Mouse (Mus musculus) neural tube, embryonic 11.5 days (tissue): Measurements from ENCODE around the gene Rras2. TPM values are rescaled to one million over a fixed set of nuclear protein-coding genes. Genes with fewer than 3 reads are reported as not detected.

ENCODE experiments used
- ATAC-seq: fragments of 200-750 bp; cut with Nextera tagmentation; 2 replicates; pipeline ENCODE4 v1.8.0; 2017; ENCODE audit warnings: moderate number of reproducible peaks, mild to moderate bottlenecking, moderate TSS enrichment, moderate library complexity; ENCODE audit not compliant: insufficient read depth, low FRiP score, low TSS enrichment
- DNase-seq: peaks from one replicate; pipeline ENCODE4 v3.0.0-alpha.2; 2015; ENCODE audit warnings: low spot score
- H3K27ac ChIP-seq: fragments of 300-500 bp; sonication (generic); 2 replicates; pipeline ENCODE4 v1.5.1; 2014; ENCODE audit warnings: low read depth, mild to moderate bottlenecking, low read length
- H3K27me3 ChIP-seq: fragments of 300-500 bp; sonication (generic); 2 replicates; pipeline ENCODE4 v1.6.1; 2014; ENCODE audit warnings: mild to moderate bottlenecking, low read length, mixed read lengths; ENCODE audit not compliant: control insufficient read depth, insufficient read depth
- H3K36me3 ChIP-seq: fragments of 300-500 bp; sonication (generic); 2 replicates; pipeline ENCODE4 v1.6.1; 2014; ENCODE audit warnings: mild to moderate bottlenecking, low read length, moderate library complexity, mixed read lengths; ENCODE audit not compliant: control insufficient read depth, insufficient read depth
- H3K4me1 ChIP-seq: fragments of 300-500 bp; sonication (generic); 2 replicates; pipeline ENCODE4 v1.6.1; 2014; ENCODE audit warnings: low read length, mixed read lengths; ENCODE audit not compliant: control insufficient read depth, insufficient read depth
- H3K4me2 ChIP-seq: fragments of 300-500 bp; sonication (generic); 2 replicates; pipeline ENCODE4 v1.6.1; 2014; ENCODE audit warnings: low read depth, mild to moderate bottlenecking, moderate library complexity
- H3K4me3 ChIP-seq: fragments of 300-500 bp; sonication (generic); 2 replicates; pipeline ENCODE4 v1.5.1; 2014; ENCODE audit warnings: low read depth, low read length
- H3K9ac ChIP-seq: fragments of 300-500 bp; sonication (generic); 2 replicates; pipeline ENCODE4 v1.6.1; 2014; ENCODE audit warnings: mild to moderate bottlenecking, low read length
- H3K9me3 ChIP-seq: fragments of 300-500 bp; sonication (generic); 2 replicates; pipeline ENCODE4 v1.6.1; 2016; ENCODE audit warnings: low read length; ENCODE audit not compliant: control insufficient read depth
- WGBS: fragments of 180-500 bp; shearing (Covaris S2); extraction: QIAGEN DNeasy Blood & Tissue Kit; methylation state at CpG from one replicate; pipeline ENCODE4 v1.1.7; 2014; 5-methylcytosine and 5-hydroxymethylcytosine counted together
- polyA plus RNA-seq: library from polyadenylated mRNA; unstranded; fragments of >200 nt; fragmentation: Nextera tagmentation; extraction: Ambion mirVana; gene quantifications from 2 replicates; pipeline ENCODE4 v1.2.1, GENCODE M21; 2014

Gene Rras2
- polyA plus RNA-seq, 1 experiment from 2014 or later: 25.4 TPM

GRCm38 (mm10) chr7:114103152-114103551 lies 14.4 kb downstream of the Rras2 start:
- H3K36me3 ChIP-seq: no peaks in the 10 kb centered on the region

GRCm38 (mm10) chr7:114102609-114103008 lies 15.0 kb downstream of the Rras2 start:
- Histone ChIP-seq H3K9ac (no peak overlapping the region), H3K27me3 (no peaks in the 10 kb centered on the region), H3K4me1 (0 out of 2 replicates have a peak, but pooled peaks cover 2% of the 10 kb centered on the region), H3K4me2 (no peak overlapping the region), H3K36me3 (no peaks in the 10 kb centered on the region), H3K4me3 (no peak overlapping the region), H3K27ac (no peak overlapping the region), H3K9me3 (no peaks in the 10 kb centered on the region)
- WGBS: 48% methylated on average over 4 of the region's 4 CpGs
- no peak for DNase-seq
- no peak for ATAC-seq

More at GRCm38 (mm10) chr7:114103152-114103551, 14.4 kb downstream of the Rras2 start:
- DNase-seq: no peak
- H3K9me3 ChIP-seq: no peaks in the 10 kb centered on the region
- H3K4me1 ChIP-seq: 0 out of 2 replicates have a peak, but pooled peaks cover 2% of the 10 kb centered on the region
- no peak for ATAC-seq
- no peaks in the 10 kb centered on the region for H3K27me3 ChIP-seq
- 95% methylated on average over 4 of the region's 4 CpGs for WGBS
- no peak overlapping the region for H3K4me3 ChIP-seq
- H3K27ac ChIP-seq: no peak overlapping the region
- H3K9ac ChIP-seq: no peak overlapping the region
- no peak overlapping the region for H3K4me2 ChIP-seq

GRCm38 (mm10) chr7:114101412-114101811 lies 16.2 kb downstream of the Rras2 start:
- no peaks in the 10 kb centered on the region for H3K9me3 ChIP-seq
- H3K27ac ChIP-seq: no peak overlapping the region
- no peaks in the 10 kb centered on the region for H3K27me3 ChIP-seq
- H3K4me2 ChIP-seq: no peak overlapping the region
- DNase-seq (no peak), ATAC-seq (no peak)
- H3K4me3 ChIP-seq: no peak overlapping the region
- H3K36me3 ChIP-seq: no peaks in the 10 kb centered on the region
- H3K4me1 ChIP-seq: 0 out of 2 replicates have a peak, but pooled peaks cover 2% of the 10 kb centered on the region
- H3K9ac ChIP-seq: no peak overlapping the region
- WGBS: 47% methylated on average over 3 of the region's 3 CpGs

- no peak for ATAC-seq
- no peaks in the 10 kb centered on the region for H3K27me3 ChIP-seq
- no peak overlapping the region for H3K9ac ChIP-seq
- H3K4me3 ChIP-seq: no peak overlapping the region
- H3K9me3 ChIP-seq: no peaks in the 10 kb centered on the region
- 77% methylated on average over 8 of the region's 8 CpGs for WGBS
- H3K36me3 ChIP-seq: no peaks in the 10 kb centered on the region
- no peak for DNase-seq
- no peak overlapping the region for H3K27ac ChIP-seq
- no peaks in the 10 kb centered on the region for H3K4me1 ChIP-seq
- no peak overlapping the region for H3K4me2 ChIP-seq
Observed at GRCm38 (mm10) chr7:114093548-114094174, 23.9 kb downstream of the Rras2 start.

- H3K4me3 ChIP-seq: no peak overlapping the region
- H3K9me3 ChIP-seq: no peaks in the 10 kb centered on the region
- no peaks in the 10 kb centered on the region for H3K36me3 ChIP-seq
- no peak overlapping the region for H3K27ac ChIP-seq
- H3K4me2 ChIP-seq: no peak overlapping the region
- 0 out of 2 replicates have a peak, but pooled peaks cover 3% of the 10 kb centered on the region for H3K4me1 ChIP-seq
- DNase-seq: no peak
- no peak for ATAC-seq
- 74% methylated on average over 10 of the region's 10 CpGs for WGBS
- H3K9ac ChIP-seq: no peak overlapping the region
- H3K27me3 ChIP-seq: no peaks in the 10 kb centered on the region
Observed at GRCm38 (mm10) chr7:114090892-114091545, 26.6 kb downstream of the Rras2 start.

GRCm38 (mm10) chr7:114090231-114090630 lies 27.4 kb downstream of the Rras2 start:
- no peak overlapping the region for H3K4me2 ChIP-seq
- no peaks in the 10 kb centered on the region for H3K27me3 ChIP-seq
- ATAC-seq (no peak), DNase-seq (no peak)
- no peaks in the 10 kb centered on the region for H3K36me3 ChIP-seq
- H3K9ac ChIP-seq: no peak overlapping the region
- WGBS: 90% methylated on average over 3 of the region's 3 CpGs
- no peaks in the 10 kb centered on the region for H3K9me3 ChIP-seq
- H3K4me1 ChIP-seq: 0 out of 2 replicates have a peak, but pooled peaks cover 3% of the 10 kb centered on the region
- no peak overlapping the region for H3K4me3 ChIP-seq
- H3K27ac ChIP-seq: no peak overlapping the region

GRCm38 (mm10) chr7:114088918-114089317 lies 28.7 kb downstream of the Rras2 start:
- H3K9me3 ChIP-seq: no peaks in the 10 kb centered on the region
- no peak overlapping the region for H3K4me3 ChIP-seq
- H3K4me2 ChIP-seq: no peak overlapping the region
- DNase-seq (no peak), ATAC-seq (no peak)
- WGBS: 64% methylated on average over 5 of the region's 5 CpGs
- H3K27me3 ChIP-seq: no peaks in the 10 kb centered on the region
- no peak overlapping the region for H3K27ac ChIP-seq
- H3K36me3 ChIP-seq: no peaks in the 10 kb centered on the region
- 0 out of 2 replicates have a peak, but pooled peaks cover 3% of the 10 kb centered on the region for H3K4me1 ChIP-seq
- H3K9ac ChIP-seq: no peak overlapping the region

- H3K9ac ChIP-seq: no peak overlapping the region
- H3K36me3 ChIP-seq: no peaks in the 10 kb centered on the region
- ATAC-seq: no peak
- 0 out of 2 replicates have a peak, but pooled peaks cover 3% of the 10 kb centered on the region for H3K4me1 ChIP-seq
- no peak overlapping the region for H3K4me3 ChIP-seq
- no peak overlapping the region for H3K4me2 ChIP-seq
- no peaks in the 10 kb centered on the region for H3K27me3 ChIP-seq
- WGBS: 4% methylated on average over 11 of the region's 11 CpGs
- H3K9me3 ChIP-seq: no peaks in the 10 kb centered on the region
- no peak for DNase-seq
- H3K27ac ChIP-seq: no peak overlapping the region
Observed at GRCm38 (mm10) chr7:114087986-114088385, 29.6 kb downstream of the Rras2 start.

GRCm38 (mm10) chr7:114087341-114087740 lies 30.2 kb downstream of the Rras2 start:
- no peaks in the 10 kb centered on the region for H3K9me3 ChIP-seq
- no peaks in the 10 kb centered on the region for H3K27me3 ChIP-seq
- no peak overlapping the region for H3K4me3 ChIP-seq
- WGBS: 37% methylated on average over 6 of the region's 6 CpGs
- no peaks in the 10 kb centered on the region for H3K36me3 ChIP-seq
- H3K4me2 ChIP-seq: no peak overlapping the region
- no peak overlapping the region for H3K27ac ChIP-seq
- ATAC-seq (no peak), DNase-seq (no peak)
- H3K4me1 ChIP-seq: 0 out of 2 replicates have a peak, but pooled peaks cover 3% of the 10 kb centered on the region
- H3K9ac ChIP-seq: no peak overlapping the region
